Mouse (Mus musculus) liver, embryonic 14.5 days (tissue): Measurements from ENCODE around the gene Tekt3. TPM values are rescaled to one million over a fixed set of nuclear protein-coding genes. Genes with fewer than 3 reads are reported as not detected.

ENCODE experiments used
- ATAC-seq: fragments of 200-750 bp; cut with Nextera tagmentation; 2 replicates; pipeline ENCODE4 v1.8.0; 2017; ENCODE audit warnings: moderate number of reproducible peaks, mild to moderate bottlenecking, moderate library complexity; ENCODE audit not compliant: insufficient read depth
- DNase-seq, 3 experiments: peaks; one replicate each; pipeline ENCODE4 v3.0.0-alpha.2; 2012 to 2013; ENCODE audit warnings: low read depth in 3 of 3, low spot score in 3 of 3
- H3K27ac ChIP-seq: fragments of 300-500 bp; sonication (generic); 2 replicates; pipeline ENCODE4 v1.5.1; 2014; ENCODE audit warnings: moderate library complexity, mild to moderate bottlenecking, control low read depth, inconsistent platforms
- H3K27me3 ChIP-seq: fragments of 300-500 bp; sonication (generic); 2 replicates; pipeline ENCODE4 v1.6.1; 2014; ENCODE audit warnings: mild to moderate bottlenecking, low read length, moderate library complexity; ENCODE audit not compliant: control insufficient read depth, insufficient read depth
- H3K36me3 ChIP-seq: fragments of 300-500 bp; sonication (generic); replicated peaks from 2 replicates; pipeline ENCODE4 v1.6.1; 2014; ENCODE audit warnings: low read depth; ENCODE audit not compliant: control insufficient read depth, insufficient read depth
- H3K4me1 ChIP-seq, 2 experiments: fragments of 200-500 bp in 1 of 2; fragments of 300-500 bp in 1 of 2; sonication (generic) in 1 of 2; replicated peaks; 2 replicates each; pipeline ENCODE4 v1.6.1; 2012 to 2014; ENCODE audit warnings: antibody characterized with exemption in 1 of 2, inconsistent platforms in 1 of 2, low read length in 1 of 2; ENCODE audit not compliant: control insufficient read depth in 2 of 2, insufficient read depth in 2 of 2
- H3K4me2 ChIP-seq: fragments of 300-500 bp; sonication (generic); 2 replicates; pipeline ENCODE4 v1.6.1; 2014; ENCODE audit warnings: low read depth, mild to moderate bottlenecking, control low read depth, moderate library complexity
- H3K4me3 ChIP-seq, 2 experiments: fragments of 200-500 bp in 1 of 2; fragments of 300-500 bp in 1 of 2; sonication (generic) in 1 of 2; 2 replicates each; pipeline ENCODE4 v1.5.1; 2012 to 2014; ENCODE audit warnings: low read depth in 2 of 2, low read length in 2 of 2, mild to moderate bottlenecking in 2 of 2, control low read depth in 1 of 2, inconsistent platforms in 1 of 2, moderate library complexity in 1 of 2; ENCODE audit not compliant: insufficient read depth in 1 of 2
- H3K9ac ChIP-seq: fragments of 300-500 bp; sonication (generic); replicated peaks from 2 replicates; pipeline ENCODE4 v1.6.1; 2014; ENCODE audit warnings: mild to moderate bottlenecking, control low read depth, moderate library complexity
- H3K9me3 ChIP-seq: fragments of 300-500 bp; sonication (generic); 2 replicates; pipeline ENCODE4 v1.6.1; 2016; ENCODE audit warnings: low read length, mixed read lengths; ENCODE audit not compliant: control insufficient read depth
- CTCF ChIP-seq: IDR thresholded peaks from 2 replicates; pipeline ENCODE4 v1.5.1; 2016; ENCODE audit warnings: antibody characterized with exemption, low read depth, control low read depth
- EP300 ChIP-seq: IDR thresholded peaks from 2 replicates; pipeline ENCODE4 v1.6.1; 2016; ENCODE audit warnings: antibody characterized with exemption, low read depth
- WGBS: fragments of 180-500 bp; shearing (Covaris S2); extraction: QIAGEN DNeasy Blood & Tissue Kit; methylation state at CpG from one replicate; pipeline ENCODE4 v1.1.7; 2014; ENCODE audit not compliant: insufficient replicate concordance; 5-methylcytosine and 5-hydroxymethylcytosine counted together
- polyA plus RNA-seq, 2 experiments: library from polyadenylated mRNA; depleted of rRNA in 1 of 2; stranded (reverse) in 1 of 2; unstranded in 1 of 2; fragments of >200 nt; fragmentation: Nextera tagmentation in 1 of 2; extraction: Ambion mirVana in 1 of 2; gene quantifications; 2 replicates each; pipeline versions ENCODE4 v1.2.1 to v1.2.3; 2012 to 2014

Tekt3 gene
- polyA plus RNA-seq, 2 experiments, result not detected

- H3K4me1 ChIP-seq, result no peaks in the 10 kb centered on the region
- no peak overlapping the region for H3K4me2 ChIP-seq
- DNase-seq (peak in 2 of 3 experiments; percentile 4), ATAC-seq (no peak)
- no peak overlapping the region for H3K27ac ChIP-seq
- TF ChIP-seq CTCF (no peak), EP300 (0 out of 2 replicates have a peak, but pooled peaks have one; percentile 8)
- WGBS, result 48% methylated on average over 8 of the region's 8 CpGs
- no peaks in the 10 kb centered on the region for H3K27me3 ChIP-seq
- no peaks in the 10 kb centered on the region for H3K36me3 ChIP-seq
- no peak overlapping the region for H3K4me3 ChIP-seq
- no peak overlapping the region for H3K9ac ChIP-seq
- H3K9me3 ChIP-seq, result no peaks in the 10 kb centered on the region
Observed at GRCm38 (mm10) chr11:63046380-63046779, 15.1 kb upstream of the Tekt3 start.

GRCm38 (mm10) chr11:63050362-63050932 lies 11.0 kb upstream of the Tekt3 start:
- ATAC-seq (no peak), DNase-seq (no peak)
- H3K36me3 ChIP-seq, result no peaks in the 10 kb centered on the region
- H3K4me3 ChIP-seq, result no peak overlapping the region
- no peak for TF ChIP-seq EP300
- no peak for TF ChIP-seq CTCF
- H3K9ac ChIP-seq, result no peak overlapping the region
- H3K27ac ChIP-seq, result no peak overlapping the region
- no peaks in the 10 kb centered on the region for H3K4me1 ChIP-seq
- H3K4me2 ChIP-seq, result no peak overlapping the region
- H3K9me3 ChIP-seq, result no peaks in the 10 kb centered on the region
- no peaks in the 10 kb centered on the region for H3K27me3 ChIP-seq
- 61% methylated on average over 6 of the region's 6 CpGs for WGBS

- no peaks in the 10 kb centered on the region for H3K36me3 ChIP-seq
- no peaks in the 10 kb centered on the region for H3K4me1 ChIP-seq
- no peaks in the 10 kb centered on the region for H3K27me3 ChIP-seq
- no peaks in the 10 kb centered on the region for H3K9me3 ChIP-seq
- no peak overlapping the region for H3K4me2 ChIP-seq
- TF ChIP-seq EP300 (no peak), CTCF (no peak)
- no peak overlapping the region for H3K27ac ChIP-seq
- DNase-seq (peak in 2 of 3 experiments; percentile 2 to 16), ATAC-seq (no peak)
- WGBS, result 36% methylated on average over 7 of the region's 7 CpGs
- H3K9ac ChIP-seq, result no peak overlapping the region
- no peak overlapping the region for H3K4me3 ChIP-seq
Observed at GRCm38 (mm10) chr11:63051041-63051440, 10.4 kb upstream of the Tekt3 start.

- WGBS, result 73% methylated on average over 10 of the region's 10 CpGs
- Histone ChIP-seq H3K4me2 (no peak overlapping the region), H3K36me3 (no peaks in the 10 kb centered on the region), H3K27me3 (no peaks in the 10 kb centered on the region), H3K9me3 (no peaks in the 10 kb centered on the region), H3K4me1 (no peaks in the 10 kb centered on the region), H3K9ac (no peak overlapping the region), H3K27ac (no peak overlapping the region), H3K4me3 (no peak overlapping the region)
- DNase-seq (no peak), ATAC-seq (no peak)
- TF ChIP-seq EP300, result no peak
- TF ChIP-seq CTCF, result no peak
Observed at GRCm38 (mm10) chr11:63051996-63052395, 9.5 kb upstream of the Tekt3 start.

- H3K36me3 ChIP-seq, result no peaks in the 10 kb centered on the region
- TF ChIP-seq CTCF, result no peak
- TF ChIP-seq EP300, result no peak
- H3K4me3 ChIP-seq, result no peak overlapping the region
- no peak overlapping the region for H3K9ac ChIP-seq
- 63% methylated on average over 7 of the region's 7 CpGs for WGBS
- ATAC-seq (no peak), DNase-seq (no peak)
- no peak overlapping the region for H3K4me2 ChIP-seq
- H3K27me3 ChIP-seq, result no peaks in the 10 kb centered on the region
- no peaks in the 10 kb centered on the region for H3K4me1 ChIP-seq
- no peak overlapping the region for H3K27ac ChIP-seq
- no peaks in the 10 kb centered on the region for H3K9me3 ChIP-seq
Observed at GRCm38 (mm10) chr11:63055596-63055995, 5.9 kb upstream of the Tekt3 start.
